In genomic region chr15:62500522-62500921, GRCm38 (mm10) we compare ENCODE assay signal across 12 mouse cellular contexts.
"Had no signal": no experiment of that assay in that cellular context is flagged by ENCODE, and none has a peak within 500 bp of the region (broad histone marks: within the 10 kb centered on the region; RNA-seq: fewer than 3 reads in every experiment).

No protein-coding gene starts in this region.

- H3K9ac ChIP-seq: liver, embryonic 13.5 days; midbrain, embryonic 12.5 days; midbrain, embryonic 15.5 days; neural tube, embryonic 13.5 days; stomach, embryonic 15.5 days had no signal

- H3K4me3 ChIP-seq: liver, embryonic 13.5 days; midbrain, embryonic 12.5 days; midbrain, embryonic 15.5 days; myocyte; neural tube, embryonic 13.5 days; stomach, embryonic 15.5 days had no signal

- H3K9me3 ChIP-seq: liver, embryonic 13.5 days; midbrain, embryonic 12.5 days; midbrain, embryonic 15.5 days; neural tube, embryonic 13.5 days; stomach, embryonic 15.5 days had no signal

- H3K4me1 ChIP-seq: liver, embryonic 13.5 days; stomach, embryonic 15.5 days had no signal

- H3K4me2 ChIP-seq: liver, embryonic 13.5 days; midbrain, embryonic 12.5 days; midbrain, embryonic 15.5 days; neural tube, embryonic 13.5 days; stomach, embryonic 15.5 days had no signal

- ATAC-seq: hindbrain, embryonic 16.5 days; midbrain, embryonic 15.5 days had no signal

- H3K36me3 ChIP-seq: liver, embryonic 13.5 days; midbrain, embryonic 12.5 days; midbrain, embryonic 15.5 days; neural tube, embryonic 13.5 days; stomach, embryonic 15.5 days had no signal

- DNase-seq: liver, embryonic 13.5 days; lung, postnatal 4 days; retina, postnatal 1 day; right cerebral cortex, postnatal 25 days; spleen, adult 18-20 months; thymus, postnatal 25 days had no signal

- H3K27ac ChIP-seq: liver, embryonic 13.5 days; midbrain, embryonic 12.5 days; midbrain, embryonic 15.5 days; neural tube, embryonic 13.5 days; stomach, embryonic 15.5 days had no signal

- H3K27me3 ChIP-seq: liver, embryonic 13.5 days; midbrain, embryonic 12.5 days; midbrain, embryonic 15.5 days; neural tube, embryonic 13.5 days; stomach, embryonic 15.5 days had no signal
